Mouse (Mus musculus) brain, embryonic 14.5 days (tissue): ENCODE results near the gene Eipr1.

Experiments
- CTCF ChIP-seq: fragments of 200-500 bp; IDR thresholded peaks from 2 replicates; pipeline ENCODE4 v1.5.1; 2012; ENCODE audit warnings: inconsistent platforms, mild to moderate bottlenecking, moderate library complexity, borderline replicate concordance; ENCODE audit not compliant: insufficient read depth, insufficient read length; ENCODE audit errors: extremely low read depth
- POLR2A ChIP-seq: fragments of 200-500 bp; IDR thresholded peaks from 2 replicates; pipeline ENCODE4 v1.6.1; 2012; ENCODE audit warnings: mild to moderate bottlenecking, inconsistent platforms, borderline replicate concordance; ENCODE audit not compliant: poor library complexity, insufficient read depth, insufficient read length, severe bottlenecking; ENCODE audit errors: extremely low read depth

- no peak for TF ChIP-seq POLR2A
- TF ChIP-seq CTCF: peak; percentile 45; the same call in 1 of the 2 replicates
These were observed 77.9 kb downstream of the Eipr1 start for GRCm38 (mm10) chr12:28829502-28829901.
